Mouse (Mus musculus): ENCODE results near the gene Ece2. TPM values are rescaled to one million over a fixed set of nuclear protein-coding genes. Genes with fewer than 3 reads are reported as not detected.
A peak's percentile ranks its signal among the peaks of the same experiment; 100 is the strongest.

Ece2 gene
- 1 to 10 TPM in 9 of 26 experiments, under 1 TPM in 14, not detected in 3; 0.21 to 4.4 (median 0.86) TPM for total RNA-seq (2018; cell fraction: chromatin; rRNA removed)
- under 1 TPM in 16 of 26 experiments, not detected in 10; 0.03 to 0.33 (median 0.15) TPM for total RNA-seq (2018; cell fraction: cytosol; rRNA removed)
- total RNA-seq (2018; cell fraction: nucleus; rRNA removed): under 1 TPM in 12 of 26 experiments, not detected in 14; 0.15 to 0.89 (median 0.33) TPM
- 0.09 to 0.20 TPM in 2 of 3 replicates, not detected in the other for polyA plus RNA-seq (2018)

DNA sequence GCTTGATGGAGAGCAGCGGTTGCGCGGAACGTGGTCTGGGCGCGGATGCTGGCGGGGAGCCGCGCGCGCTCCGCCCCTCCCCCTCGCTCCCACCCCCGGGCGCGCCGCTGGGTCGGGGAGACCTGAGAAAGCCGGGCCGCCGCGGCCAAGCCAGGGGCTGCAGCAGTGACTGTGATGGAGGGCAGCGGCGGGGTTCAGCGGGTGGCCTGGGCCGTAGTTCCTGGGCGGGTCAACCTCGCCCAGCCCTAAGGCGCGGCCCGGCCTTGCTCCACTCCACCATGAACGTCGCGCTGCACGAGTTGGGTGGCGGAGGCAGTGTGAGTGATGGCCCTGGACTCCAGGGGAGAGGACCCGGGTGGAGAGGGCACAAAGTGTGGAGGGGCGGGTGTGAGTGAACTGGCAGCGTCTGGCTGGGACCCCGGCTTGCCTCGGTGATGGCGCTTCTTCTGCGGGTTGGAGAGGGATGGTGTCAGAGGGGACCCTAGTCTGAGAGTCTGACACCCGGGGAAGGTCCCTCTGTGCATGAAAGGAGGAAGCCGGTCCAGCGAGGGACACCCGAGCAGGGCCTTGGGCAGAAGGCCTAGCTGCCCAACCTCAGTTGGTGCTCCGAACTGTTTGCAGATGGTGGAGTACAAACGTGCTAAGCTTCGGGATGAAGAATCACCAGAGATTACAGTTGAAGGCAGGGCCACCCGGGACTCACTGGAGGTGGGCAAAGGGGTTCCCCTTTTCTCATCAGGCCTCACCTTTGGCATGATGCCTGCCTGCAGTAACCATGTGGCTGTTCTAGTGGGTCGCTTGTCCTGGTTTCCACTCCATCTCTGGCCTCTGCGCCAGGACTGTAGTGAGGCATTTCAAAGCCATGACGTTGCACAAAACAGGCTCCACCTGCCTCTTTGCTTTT lies at the start of gene Ece2:
TSS of gene Ece2 (plus strand) at position 98 of the 904 bp plus-strand sequence.
- H3K4me3 ChIP-seq (ENCODE audit: inconsistent target): no peak within 1 kb of the TSS
- no peak within 1 kb of the TSS for H3K27ac ChIP-seq
- no peaks in the 10 kb centered on the region for H3K36me3 ChIP-seq (ENCODE audit: inconsistent target)
- no peaks in the 10 kb centered on the region for H3K79me2 ChIP-seq (ENCODE audit: inconsistent target)
- WGBS (ENCODE audit: missing documents): 13% methylated on average over 54 of the region's 54 CpGs

DNA sequence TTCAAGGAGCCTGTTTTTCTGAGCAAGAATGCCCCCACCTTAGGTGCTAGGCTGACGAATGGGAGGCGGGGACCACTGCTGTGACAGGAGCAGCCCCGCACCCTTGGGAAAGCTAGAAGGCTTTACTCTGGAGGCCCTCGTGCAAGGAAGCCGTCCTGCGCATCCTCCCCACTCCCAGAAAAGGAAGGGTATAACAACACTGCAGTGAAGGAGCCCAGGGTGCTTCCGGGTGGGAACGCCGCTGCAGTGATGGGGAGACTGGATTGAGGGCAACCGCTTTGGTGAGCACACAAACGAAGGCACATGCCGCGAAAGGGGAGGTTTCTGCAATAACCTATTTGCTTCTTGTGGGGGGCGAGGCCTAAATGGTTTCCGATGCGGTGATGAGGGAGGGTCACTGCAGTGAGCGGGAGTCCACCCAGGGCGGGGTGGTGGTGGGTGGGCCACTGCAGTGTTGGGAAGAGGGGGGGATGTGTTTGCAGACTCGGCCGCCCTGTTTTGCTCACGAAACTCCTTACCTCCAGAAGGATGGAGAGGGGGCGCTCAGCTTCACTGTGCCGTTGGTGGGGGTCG lies 40.2 kb upstream of the Ece2 start, which contains the start of gene Vwa5b2:
TSS of gene Vwa5b2 (plus strand) at position 106 of the 573 bp plus-strand sequence.
- H3K27ac ChIP-seq: no peak within 1 kb of the TSS
- 5% methylated on average over 24 of the region's 24 CpGs for WGBS (ENCODE audit: missing documents)
- H3K36me3 ChIP-seq (ENCODE audit: inconsistent target): no peaks in the 10 kb centered on the region
- H3K79me2 ChIP-seq (ENCODE audit: inconsistent target): no peaks in the 10 kb centered on the region
- no peak within 1 kb of the TSS for H3K4me3 ChIP-seq (ENCODE audit: inconsistent target)

DNA sequence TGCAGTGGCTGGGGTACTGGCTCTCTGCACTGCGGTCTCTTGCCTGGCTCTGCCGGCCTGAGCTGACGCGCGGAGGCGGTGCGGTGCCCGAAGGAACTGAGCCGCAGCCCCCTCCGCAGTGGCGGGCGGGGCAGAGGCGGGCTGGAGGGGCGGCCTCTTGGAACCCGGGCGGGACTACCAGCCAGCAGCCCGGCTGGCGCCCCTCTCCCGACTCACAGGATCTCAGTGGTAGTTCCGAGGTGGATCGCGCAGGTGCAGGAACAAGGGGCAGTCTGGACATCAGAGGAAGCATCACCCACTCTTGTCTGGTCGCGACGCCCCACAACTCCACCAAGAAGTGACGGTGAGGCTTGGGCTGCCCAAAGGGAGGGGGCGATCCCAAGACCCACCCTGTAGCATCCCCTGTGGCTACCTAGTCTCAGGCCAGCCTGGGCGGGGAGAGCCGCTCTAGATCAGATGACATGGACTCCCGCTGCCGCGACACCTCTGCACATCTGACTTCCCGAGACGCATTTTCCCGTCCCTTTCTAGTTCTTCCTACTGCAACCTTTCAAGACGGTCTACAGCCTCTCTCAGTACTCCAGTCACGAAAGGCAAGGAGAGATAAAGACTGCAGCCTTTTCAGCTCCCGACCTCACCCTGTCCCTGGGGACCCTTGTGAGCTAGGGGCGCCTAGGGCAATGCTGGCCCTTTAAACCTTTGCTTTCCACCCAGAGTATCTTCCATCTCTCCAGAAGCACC lies 39.5 kb upstream of the Ece2 start:
- Histone ChIP-seq H3K4me3 (ENCODE audit: inconsistent target) (no peak overlapping the region), H3K79me2 (ENCODE audit: inconsistent target) (no peaks in the 10 kb centered on the region), H3K27ac (no peak overlapping the region), H3K36me3 (ENCODE audit: inconsistent target) (no peaks in the 10 kb centered on the region)
- WGBS (ENCODE audit: missing documents): 2% methylated on average over 36 of the region's 39 CpGs

DNA sequence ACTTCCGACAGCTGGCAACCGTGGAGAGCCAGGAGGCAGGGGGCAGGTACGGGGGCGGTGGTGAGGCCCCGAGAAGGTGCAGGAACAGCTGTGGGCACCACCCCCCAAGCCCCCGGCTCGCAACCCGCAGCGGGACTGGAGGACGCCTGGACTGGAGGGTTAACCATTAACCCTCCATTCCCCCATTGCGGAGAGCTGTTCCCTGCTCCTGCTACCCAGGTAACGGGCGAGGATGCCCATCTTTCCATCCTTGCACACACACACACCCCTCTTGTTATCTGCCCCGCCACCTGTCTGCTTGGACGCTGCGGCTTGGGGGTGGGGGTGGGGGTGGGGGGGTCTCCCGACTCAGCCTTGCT lies 39.0 kb upstream of the Ece2 start:
- no peaks in the 10 kb centered on the region for H3K79me2 ChIP-seq (ENCODE audit: inconsistent target)
- H3K36me3 ChIP-seq (ENCODE audit: inconsistent target): no peaks in the 10 kb centered on the region
- H3K27ac ChIP-seq: no peak overlapping the region
- H3K4me3 ChIP-seq (ENCODE audit: inconsistent target): no peak overlapping the region
- WGBS (ENCODE audit: missing documents): 2% methylated on average over 10 of the region's 17 CpGs

DNA sequence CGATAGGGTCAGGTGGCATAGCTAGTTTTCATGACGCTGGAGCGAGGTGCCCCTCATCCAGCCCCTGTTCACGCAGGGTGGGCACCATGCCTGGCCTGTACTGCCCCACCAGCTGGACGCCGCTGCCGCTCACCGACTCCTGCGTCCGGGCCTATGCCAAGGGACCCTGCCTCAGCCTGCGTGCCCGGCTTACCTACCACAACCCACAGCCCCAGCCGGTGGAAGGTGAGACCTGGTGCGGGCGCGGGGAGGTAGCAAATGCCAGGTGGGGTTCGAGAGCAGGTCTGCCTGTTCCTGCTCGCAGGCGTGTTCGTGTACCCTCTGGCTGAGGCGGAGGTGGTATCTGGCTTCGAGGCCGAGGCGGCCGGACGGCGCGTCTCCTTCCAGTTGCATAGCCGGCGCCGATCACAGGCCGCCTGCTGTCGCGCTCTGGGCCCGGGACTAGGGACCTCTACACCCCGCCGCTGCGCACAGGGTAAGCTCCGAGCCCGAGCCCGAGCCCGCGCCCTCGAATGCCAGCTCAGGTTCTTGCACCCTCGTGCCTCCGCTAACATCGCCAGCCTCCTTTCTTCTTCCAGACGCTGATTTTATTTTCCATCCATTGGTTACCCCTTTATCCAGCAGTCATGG lies 38.4 kb upstream of the Ece2 start:
- no peaks in the 10 kb centered on the region for H3K79me2 ChIP-seq (ENCODE audit: inconsistent target)
- WGBS (ENCODE audit: missing documents): 8% methylated on average over 48 of the region's 48 CpGs
- H3K27ac ChIP-seq: no peak overlapping the region
- no peak overlapping the region for H3K4me3 ChIP-seq (ENCODE audit: inconsistent target)
- no peaks in the 10 kb centered on the region for H3K36me3 ChIP-seq (ENCODE audit: inconsistent target)

DNA sequence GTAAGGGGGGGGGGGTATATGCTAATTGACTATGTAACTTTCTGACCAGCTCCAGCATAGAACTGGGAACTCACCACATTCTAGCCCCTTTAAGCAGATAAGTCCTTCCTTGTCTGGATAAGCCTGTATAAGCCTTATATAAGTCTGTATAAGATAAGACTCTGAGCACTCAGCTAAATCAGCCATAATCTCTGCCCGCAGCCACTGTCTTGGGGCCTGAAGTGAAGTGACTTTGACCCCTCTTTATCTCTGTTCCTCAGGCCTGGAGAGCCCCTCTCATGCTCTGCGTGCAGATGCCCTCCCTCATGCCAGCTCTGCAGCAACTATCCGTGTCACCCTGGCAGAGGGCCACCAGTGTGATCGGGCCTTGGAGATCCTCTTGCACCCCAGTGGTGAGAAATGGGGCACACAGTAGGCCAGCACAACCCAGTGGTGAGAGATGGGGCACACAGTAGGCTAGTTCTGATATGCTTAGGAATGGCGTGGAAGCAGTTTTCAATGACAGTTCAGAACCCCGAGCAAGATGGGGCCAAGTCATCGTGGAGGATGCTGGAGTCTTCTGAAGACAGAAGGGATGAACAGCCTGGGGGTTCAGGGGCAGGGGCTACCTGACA lies 34.5 kb upstream of the Ece2 start:
- 93% methylated on average over 7 of the region's 7 CpGs for WGBS (ENCODE audit: missing documents)
- no peak overlapping the region for H3K27ac ChIP-seq
- H3K4me3 ChIP-seq (ENCODE audit: inconsistent target): no peak overlapping the region
- no peaks in the 10 kb centered on the region for H3K36me3 ChIP-seq (ENCODE audit: inconsistent target)
- no peaks in the 10 kb centered on the region for H3K79me2 ChIP-seq (ENCODE audit: inconsistent target)

DNA sequence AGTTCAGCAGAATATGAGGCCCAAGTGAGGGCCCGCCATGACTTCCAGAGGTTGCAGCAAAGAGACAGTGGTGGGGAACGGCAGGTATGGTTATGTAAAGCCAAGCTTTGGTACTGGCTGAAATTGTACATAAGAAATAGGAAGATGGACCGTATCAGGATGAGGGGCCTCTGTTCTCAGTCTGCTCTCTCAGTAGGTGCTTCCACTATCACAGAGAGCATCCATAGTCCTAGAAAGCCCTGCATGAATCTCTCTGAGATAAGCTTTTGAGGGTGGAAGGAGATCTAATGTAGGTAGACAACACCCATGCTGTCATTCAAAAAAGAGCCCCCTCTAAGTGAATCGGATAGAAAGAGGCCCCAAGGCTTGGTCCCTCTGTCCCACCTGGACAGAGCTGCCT lies 33.9 kb upstream of the Ece2 start:
- Histone ChIP-seq H3K4me3 (ENCODE audit: inconsistent target) (no peak overlapping the region), H3K27ac (no peak overlapping the region), H3K79me2 (ENCODE audit: inconsistent target) (no peaks in the 10 kb centered on the region), H3K36me3 (ENCODE audit: inconsistent target) (no peaks in the 10 kb centered on the region)
- 83% methylated on average over 4 of the region's 4 CpGs for WGBS (ENCODE audit: missing documents)

DNA sequence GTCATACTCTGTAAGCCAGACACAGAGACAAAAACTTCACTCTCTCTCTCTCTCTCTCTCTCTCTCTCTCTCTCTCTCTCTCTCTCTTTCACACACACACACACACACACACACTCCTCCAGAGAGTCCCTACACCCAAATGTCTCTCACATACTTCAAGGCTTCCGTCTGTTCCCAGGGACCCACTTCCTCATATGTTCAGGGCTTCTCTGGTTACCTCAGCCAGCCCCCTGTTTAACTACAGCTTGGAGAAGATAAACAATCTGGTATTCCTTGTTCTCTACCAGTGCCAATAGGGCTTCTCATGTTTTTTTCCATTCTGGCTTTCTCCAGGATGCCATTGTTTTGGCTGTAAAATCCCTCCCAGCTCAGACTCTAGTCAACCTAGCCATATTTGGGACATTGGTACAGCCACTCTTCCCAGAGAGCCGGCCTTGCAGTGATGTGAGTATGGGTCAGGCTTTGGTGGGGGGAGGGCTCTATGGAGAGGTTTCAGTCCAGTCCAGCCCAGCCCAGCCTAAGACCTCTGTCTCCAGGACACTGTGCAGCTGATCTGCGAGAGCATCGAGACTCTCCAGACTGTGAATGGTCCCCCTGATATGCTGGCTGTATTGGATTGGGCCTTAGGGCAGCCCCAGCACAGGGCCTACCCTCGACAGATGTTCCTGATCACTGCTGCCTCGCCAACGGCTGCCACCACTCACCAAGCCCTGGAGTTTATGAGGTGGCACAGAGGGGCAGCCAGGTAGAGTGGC lies 32.8 kb upstream of the Ece2 start:
- Histone ChIP-seq H3K27ac (no peak overlapping the region), H3K4me3 (ENCODE audit: inconsistent target) (no peak overlapping the region), H3K36me3 (ENCODE audit: inconsistent target) (no peaks in the 10 kb centered on the region), H3K79me2 (ENCODE audit: inconsistent target) (no peaks in the 10 kb centered on the region)
- WGBS (ENCODE audit: missing documents): 70% methylated on average over 5 of the region's 7 CpGs

DNA sequence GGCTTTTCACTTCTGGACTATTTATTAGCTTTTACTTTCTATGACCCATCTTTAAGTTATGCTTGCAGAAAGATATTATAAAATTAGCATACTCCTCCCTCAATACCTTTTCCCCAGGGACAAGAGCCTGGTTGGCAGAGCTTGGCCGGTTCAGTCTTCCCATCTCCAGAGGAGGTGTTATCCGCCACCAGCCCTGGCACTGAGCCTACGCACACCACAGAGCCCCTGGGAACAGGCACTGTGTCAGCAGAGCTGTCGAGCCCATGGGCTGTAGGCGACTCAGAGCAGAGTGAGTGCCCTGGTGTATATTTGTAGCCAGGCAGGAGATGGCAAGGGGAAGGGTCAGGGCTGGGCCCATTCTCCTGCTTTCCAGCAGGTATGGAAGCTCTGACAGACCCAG lies 29.1 kb upstream of the Ece2 start:
- Histone ChIP-seq H3K36me3 (ENCODE audit: inconsistent target) (peaks cover 10% of the 10 kb centered on the region; the same call in 1 of the 2 replicates), H3K4me3 (ENCODE audit: inconsistent target) (no peak overlapping the region), H3K27ac (no peak overlapping the region), H3K79me2 (ENCODE audit: inconsistent target) (no peaks in the 10 kb centered on the region)
- WGBS (ENCODE audit: missing documents): 77% methylated on average over 5 of the region's 5 CpGs

DNA sequence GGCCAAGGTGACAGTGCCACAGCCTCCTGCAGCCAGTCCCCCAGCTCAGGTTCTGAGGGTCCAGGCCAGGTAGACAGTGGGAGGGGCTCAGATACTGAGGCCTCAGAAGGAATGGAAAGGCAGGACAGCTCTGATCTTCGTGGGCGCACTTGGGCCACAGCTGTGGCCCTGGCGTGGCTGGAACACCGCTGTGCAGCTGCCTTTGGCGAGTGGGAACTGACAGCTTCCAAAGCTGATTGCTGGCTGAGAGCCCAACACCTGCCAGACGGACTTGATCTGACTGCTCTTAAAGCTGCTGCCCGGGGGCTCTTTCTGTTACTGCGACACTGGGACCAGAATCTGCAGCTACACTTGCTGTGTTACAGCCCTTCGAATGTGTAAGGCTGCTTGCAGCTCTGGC lies 24.9 kb upstream of the Ece2 start:
- 78% methylated on average over 9 of the region's 9 CpGs for WGBS (ENCODE audit: missing documents)

DNA sequence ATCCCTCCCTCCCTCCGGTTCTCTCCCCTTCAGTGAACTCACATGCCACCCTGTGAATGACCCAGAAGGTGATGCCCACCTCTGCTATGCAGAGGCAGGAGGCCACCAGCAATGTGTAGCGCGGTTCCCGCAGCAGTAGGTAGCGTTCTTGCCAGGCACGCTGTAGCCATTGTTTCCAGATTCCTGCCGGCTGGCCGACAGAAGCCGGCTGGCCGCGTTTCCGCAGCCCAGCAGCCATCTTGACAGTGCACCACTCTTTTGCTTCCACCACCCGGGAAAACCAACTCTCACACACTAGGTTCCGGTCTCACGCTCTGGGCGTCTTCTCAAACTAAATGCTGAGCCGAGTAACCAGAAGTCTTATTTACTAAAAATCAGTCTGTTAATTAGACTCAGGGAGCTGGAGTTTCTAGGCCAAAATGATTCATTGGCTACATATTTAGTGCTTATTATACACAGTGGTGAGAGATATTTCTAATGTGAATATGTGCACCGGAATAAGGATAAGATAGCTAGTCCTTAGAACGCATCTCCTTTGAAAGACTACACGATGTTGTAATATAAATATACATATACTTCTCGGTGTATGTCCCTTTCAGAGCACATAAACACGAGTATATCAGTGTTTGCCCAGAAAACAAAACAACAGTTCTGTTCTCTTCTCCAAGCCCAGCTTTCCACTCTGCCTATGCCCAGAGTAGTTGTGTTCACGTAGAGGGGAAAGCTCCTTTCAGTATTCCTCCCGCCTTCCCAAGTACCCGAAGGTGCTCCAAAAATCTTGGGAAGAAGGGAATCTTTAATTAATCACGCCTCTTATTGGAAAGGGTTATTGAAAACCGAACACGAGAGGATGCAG lies 18.9 kb upstream of the Ece2 start:
- H3K4me3 ChIP-seq (ENCODE audit: inconsistent target): peak overlapping the region; percentile 82
- peak overlapping the region; percentile 34 for H3K27ac ChIP-seq
- WGBS (ENCODE audit: missing documents): under 1% methylated on average over 28 of the region's 28 CpGs
- H3K79me2 ChIP-seq (ENCODE audit: inconsistent target): peaks cover 20% of the 10 kb centered on the region; the same call in 1 of the 2 replicates
- peaks cover 13% of the 10 kb centered on the region for H3K36me3 ChIP-seq (ENCODE audit: inconsistent target)

More for the DNA sequence above, 24.9 kb upstream of the Ece2 start:
- H3K27ac ChIP-seq: no peak overlapping the region
- no peak overlapping the region for H3K4me3 ChIP-seq (ENCODE audit: inconsistent target)
- H3K79me2 ChIP-seq (ENCODE audit: inconsistent target): peaks cover 8% of the 10 kb centered on the region; the same call in 1 of the 2 replicates
- peaks cover 26% of the 10 kb centered on the region for H3K36me3 ChIP-seq (ENCODE audit: inconsistent target)

DNA sequence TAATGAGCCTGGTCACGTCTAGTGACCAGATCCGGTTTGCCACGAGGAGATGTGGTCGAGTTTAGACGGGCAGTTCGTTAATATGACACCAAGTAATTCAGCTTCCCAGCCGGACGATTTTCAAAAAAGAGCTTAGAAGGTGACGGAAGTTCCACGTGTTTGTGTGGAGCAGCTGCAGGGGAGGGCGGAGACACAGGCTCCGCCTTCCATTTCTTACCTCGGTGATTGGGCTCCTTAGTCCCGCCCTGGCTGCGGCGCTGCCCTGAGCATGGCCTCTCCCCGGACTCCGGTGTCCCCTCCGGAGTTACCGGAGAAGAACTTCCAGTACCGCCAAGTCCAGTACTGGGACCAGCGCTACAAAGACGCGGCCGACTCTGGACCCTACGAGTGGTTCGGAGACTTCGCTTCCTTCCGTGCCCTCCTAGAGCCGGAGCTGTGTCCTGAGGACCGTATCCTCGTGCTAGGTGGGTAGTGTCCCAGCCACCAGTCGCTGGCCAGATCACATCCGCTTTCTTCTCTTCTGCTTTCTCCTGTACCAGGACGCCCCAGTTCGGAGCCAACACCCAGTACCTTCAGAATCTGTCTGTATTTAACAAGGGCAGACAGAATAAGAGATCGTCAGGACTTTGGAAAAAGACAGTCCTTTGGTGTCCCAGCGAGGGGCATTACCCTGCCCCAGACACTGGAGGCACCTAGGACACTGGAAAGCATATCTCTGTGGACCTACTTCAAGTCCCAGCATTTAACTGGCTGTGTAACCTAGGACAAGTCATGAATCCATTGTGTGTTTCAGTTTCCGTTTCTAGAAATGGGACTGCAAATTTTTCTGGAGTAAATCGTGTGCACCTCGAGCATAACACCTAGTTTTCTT lies 18.0 kb upstream of the Ece2 start, which contains the start of the genes Eef1akmt4, Gm49333 and Alg3:
TSS of gene Eef1akmt4 (plus strand) at position 237 of the 871 bp plus-strand sequence.
TSS of gene Gm49333 (plus strand) at position 254 of the 871 bp plus-strand sequence.
TSS of gene Alg3 (minus strand) at position 379 of the 871 bp plus-strand sequence.
- H3K36me3 ChIP-seq (ENCODE audit: inconsistent target): peaks cover 5% of the 10 kb centered on the region
- H3K4me3 ChIP-seq (ENCODE audit: inconsistent target): peak within 1 kb of the TSS; percentile 82
- 1% methylated on average over 41 of the region's 41 CpGs for WGBS (ENCODE audit: missing documents)
- peak within 1 kb of the TSS; percentile 34 for H3K27ac ChIP-seq
- peaks cover 20% of the 10 kb centered on the region; the same call in 1 of the 2 replicates for H3K79me2 ChIP-seq (ENCODE audit: inconsistent target)

Measured in macrophage (primary cell).